In the genomic region with DNA sequence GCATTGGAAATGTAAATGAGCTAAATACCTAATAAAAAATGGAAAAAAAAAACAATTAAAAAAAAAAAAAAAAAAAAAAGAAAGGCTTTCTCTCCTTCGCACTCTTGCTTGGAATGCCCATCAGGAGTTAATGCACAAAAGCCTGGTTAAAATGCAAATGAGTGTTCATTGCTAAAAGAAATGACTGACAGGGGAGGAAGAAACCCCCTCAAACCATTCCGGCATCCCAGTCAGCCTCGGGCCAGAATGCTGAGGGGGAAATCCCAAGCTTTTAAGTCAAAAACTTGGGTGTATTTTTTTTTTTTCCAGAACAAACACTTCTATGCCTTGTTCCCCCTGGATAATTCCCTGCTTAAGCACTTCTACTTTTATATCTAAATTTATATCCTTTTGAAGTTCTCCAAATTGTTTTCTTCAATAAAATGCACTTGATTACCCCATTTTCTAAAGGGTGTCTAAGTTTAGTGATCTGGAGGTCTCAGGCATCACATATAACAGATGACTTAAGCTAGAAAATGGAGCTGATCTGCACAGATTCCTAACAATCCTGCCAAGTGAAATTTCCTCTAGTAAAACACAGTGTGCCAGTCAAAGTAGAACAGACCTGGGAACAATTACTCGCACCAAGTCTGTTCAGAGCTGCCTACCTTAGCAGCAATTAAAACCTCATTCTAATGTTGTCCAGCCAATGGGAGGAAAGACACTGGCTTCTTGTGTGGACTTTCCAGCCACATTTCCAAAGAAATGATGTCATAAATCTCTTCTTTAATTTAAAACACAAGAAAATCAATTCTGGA, we compare ENCODE assay signal across 22 mouse cellular contexts.
DNase-seq lines count a peak whose midpoint lies in the region; ATAC-seq lines count a peak whose summit lies in the region.
"Had no signal": no experiment of that assay in that cellular context is flagged by ENCODE, and none has a peak within 500 bp of the region (broad histone marks: within the 10 kb centered on the region; RNA-seq: fewer than 3 reads in every experiment).

No protein-coding gene starts in this region.

- DNase-seq in embryo, embryonic 10 days (ENCODE audit: low spot score): peak; percentile 3
- no peak for DNase-seq in embryo, embryonic 9.5 days (ENCODE audit: extremely low spot score)
- peak; percentile 59 for DNase-seq in forebrain, embryonic 14.5 days (ENCODE audit: low spot score)
- no peak for DNase-seq in forebrain, embryonic 10.5 days (ENCODE audit: extremely low spot score, low spot score)
- DNase-seq in midbrain, embryonic 14.5 days: peak; percentile 30
- DNase-seq in urinary bladder, postnatal 14 days (ENCODE audit: low spot score): no peak
- no peak for DNase-seq in hindbrain, embryonic 11.5 days (ENCODE audit: low spot score)
- DNase-seq: adrenal gland, postnatal 10 days; cerebellum, adult 18-20 months; cerebellum, adult 9-11 months; cerebellum, postnatal 36 days; gastrocnemius, postnatal 10 days; heart, adult 18-20 months; heart, postnatal 10 days; heart, postnatal 4 days; kidney, adult 11 months had no signal

- no peaks in the 10 kb centered on the region for H3K9me3 ChIP-seq in forebrain, embryonic 14.5 days (replicated peaks; ENCODE audit: control insufficient read depth, low read length)
- H3K9me3 ChIP-seq in forebrain, embryonic 10.5 days: no peaks in the 10 kb centered on the region
- H3K9me3 ChIP-seq in midbrain, embryonic 14.5 days (ENCODE audit: control insufficient read depth, low read length): no peaks in the 10 kb centered on the region
- H3K9me3 ChIP-seq in midbrain, embryonic 15.5 days: no peaks in the 10 kb centered on the region
- H3K9me3 ChIP-seq in hindbrain, embryonic 11.5 days (ENCODE audit: control insufficient read depth, low read length): no peaks in the 10 kb centered on the region
- H3K9me3 ChIP-seq: embryonic facial prominence, embryonic 15.5 days; heart, embryonic 10.5 days; hindbrain, embryonic 13.5 days had no signal

- no peaks in the 10 kb centered on the region for H3K36me3 ChIP-seq in forebrain, embryonic 14.5 days (ENCODE audit: control insufficient read depth, insufficient read depth, low read length)
- no peaks in the 10 kb centered on the region for H3K36me3 ChIP-seq in forebrain, embryonic 10.5 days (replicated peaks)
- no peaks in the 10 kb centered on the region for H3K36me3 ChIP-seq in midbrain, embryonic 14.5 days (ENCODE audit: control insufficient read depth, insufficient read depth, low read length)
- no peaks in the 10 kb centered on the region for H3K36me3 ChIP-seq in midbrain, embryonic 15.5 days (replicated peaks)
- no peaks in the 10 kb centered on the region for H3K36me3 ChIP-seq in hindbrain, embryonic 11.5 days (ENCODE audit: control insufficient read depth, insufficient read depth, low read length)
- H3K36me3 ChIP-seq: embryonic facial prominence, embryonic 15.5 days; heart, embryonic 10.5 days; hindbrain, embryonic 13.5 days had no signal

- H3K27ac ChIP-seq in forebrain, embryonic 14.5 days (ENCODE audit: low read depth, low read length): no peak overlapping the region
- H3K27ac ChIP-seq in forebrain, embryonic 10.5 days: no peak overlapping the region
- no peak overlapping the region for H3K27ac ChIP-seq in midbrain, embryonic 14.5 days (replicated peaks; ENCODE audit: low read depth, low read length)
- H3K27ac ChIP-seq in midbrain, embryonic 15.5 days: no peak overlapping the region
- H3K27ac ChIP-seq in hindbrain, embryonic 11.5 days (ENCODE audit: low read depth, low read length): no peak overlapping the region
- H3K27ac ChIP-seq: embryonic facial prominence, embryonic 15.5 days; heart, embryonic 10.5 days; hindbrain, embryonic 13.5 days; hindbrain, postnatal 0 days had no signal

- 19% methylated on average over 4 of the region's 4 CpGs for WGBS in forebrain, embryonic 14.5 days
- 75% methylated on average over 4 of the region's 4 CpGs for WGBS in forebrain, embryonic 10.5 days
- 40% methylated on average over 4 of the region's 4 CpGs for WGBS in midbrain, embryonic 14.5 days
- WGBS in midbrain, embryonic 15.5 days: 40% methylated on average over 4 of the region's 4 CpGs
- 73% methylated on average over 4 of the region's 4 CpGs for WGBS in hindbrain, embryonic 11.5 days

- H3K4me3 ChIP-seq in forebrain, embryonic 14.5 days (ENCODE audit: low read depth, low read length): no peak overlapping the region
- H3K4me3 ChIP-seq in forebrain, embryonic 10.5 days: no peak overlapping the region
- no peak overlapping the region for H3K4me3 ChIP-seq in midbrain, embryonic 14.5 days (replicated peaks; ENCODE audit: low read depth, low read length)
- no peak overlapping the region for H3K4me3 ChIP-seq in midbrain, embryonic 15.5 days
- no peak overlapping the region for H3K4me3 ChIP-seq in hindbrain, embryonic 11.5 days (ENCODE audit: low read depth, low read length)
- H3K4me3 ChIP-seq: embryonic facial prominence, embryonic 15.5 days; erythroblast, embryonic 14.5 days; heart, embryonic 10.5 days; hindbrain, embryonic 13.5 days had no signal

- no peak overlapping the region for H3K9ac ChIP-seq in forebrain, embryonic 14.5 days (ENCODE audit: low read length)
- no peak overlapping the region for H3K9ac ChIP-seq in midbrain, embryonic 14.5 days (replicated peaks; ENCODE audit: low read length)
- no peak overlapping the region for H3K9ac ChIP-seq in midbrain, embryonic 15.5 days
- H3K9ac ChIP-seq in hindbrain, embryonic 11.5 days (ENCODE audit: low read depth, low read length): no peak overlapping the region
- H3K9ac ChIP-seq: embryonic facial prominence, embryonic 15.5 days; hindbrain, embryonic 13.5 days had no signal

- peak; percentile 79 for ATAC-seq in forebrain, embryonic 14.5 days
- no peak for ATAC-seq in midbrain, embryonic 14.5 days (ENCODE audit: low FRiP score, low TSS enrichment)
- ATAC-seq in midbrain, embryonic 15.5 days (replicated peaks): no peak
- ATAC-seq in hindbrain, embryonic 11.5 days (ENCODE audit: low FRiP score): no peak
- ATAC-seq: hindbrain, postnatal 0 days had no signal

- no peaks in the 10 kb centered on the region for H3K4me1 ChIP-seq in forebrain, embryonic 14.5 days (ENCODE audit: control insufficient read depth, insufficient read depth, low read length)
- no peaks in the 10 kb centered on the region for H3K4me1 ChIP-seq in forebrain, embryonic 10.5 days
- no peaks in the 10 kb centered on the region for H3K4me1 ChIP-seq in midbrain, embryonic 14.5 days (ENCODE audit: control insufficient read depth, insufficient read depth, low read length)
- no peaks in the 10 kb centered on the region for H3K4me1 ChIP-seq in midbrain, embryonic 15.5 days
- H3K4me1 ChIP-seq in hindbrain, embryonic 11.5 days (replicated peaks; ENCODE audit: control insufficient read depth, insufficient read depth, low read length): no peaks in the 10 kb centered on the region
- H3K4me1 ChIP-seq: embryonic facial prominence, embryonic 15.5 days; heart, embryonic 10.5 days; hindbrain, embryonic 13.5 days had no signal

- no peaks in the 10 kb centered on the region for H3K27me3 ChIP-seq in forebrain, embryonic 14.5 days (replicated peaks; ENCODE audit: control insufficient read depth, insufficient read depth, low read length)
- no peaks in the 10 kb centered on the region for H3K27me3 ChIP-seq in forebrain, embryonic 10.5 days (ENCODE audit: poor library complexity, severe bottlenecking)
- no peaks in the 10 kb centered on the region for H3K27me3 ChIP-seq in midbrain, embryonic 14.5 days (ENCODE audit: control insufficient read depth, insufficient read depth, low read length)
- H3K27me3 ChIP-seq in midbrain, embryonic 15.5 days (replicated peaks): no peaks in the 10 kb centered on the region
- H3K27me3 ChIP-seq in hindbrain, embryonic 11.5 days (ENCODE audit: control insufficient read depth, insufficient read depth, low read length): no peaks in the 10 kb centered on the region
- H3K27me3 ChIP-seq: embryonic facial prominence, embryonic 15.5 days; hindbrain, embryonic 13.5 days had no signal

- no peak overlapping the region for H3K4me2 ChIP-seq in forebrain, embryonic 14.5 days (ENCODE audit: low read length)
- H3K4me2 ChIP-seq in midbrain, embryonic 14.5 days (ENCODE audit: low read length): no peak overlapping the region
- no peak overlapping the region for H3K4me2 ChIP-seq in midbrain, embryonic 15.5 days
- H3K4me2 ChIP-seq in hindbrain, embryonic 11.5 days (replicated peaks; ENCODE audit: low read depth, low read length): no peak overlapping the region
- H3K4me2 ChIP-seq: embryonic facial prominence, embryonic 15.5 days; hindbrain, embryonic 13.5 days had no signal

Comparison
In these comparisons a context has a peak if more than half of its experiments do, and no peak if none do; other contexts are left out.
1. DNase-seq: peak in embryo, embryonic 10 days (single experiment), forebrain, embryonic 14.5 days (single experiment) and midbrain, embryonic 14.5 days (single experiment); none in embryo, embryonic 9.5 days (single experiment), forebrain, embryonic 10.5 days (single experiment), urinary bladder, postnatal 14 days (single experiment) and hindbrain, embryonic 11.5 days (single experiment).